Mouse (Mus musculus) midbrain, postnatal 0 days (tissue): Measurements from ENCODE around the gene Usp35. TPM values are rescaled to one million over a fixed set of nuclear protein-coding genes. Genes with fewer than 3 reads are reported as not detected.

Experiments
- ATAC-seq: fragments of 200-750 bp; cut with Nextera tagmentation; 2 replicates; pipeline ENCODE4 v1.8.0; 2017; ENCODE audit warnings: moderate number of reproducible peaks, mild to moderate bottlenecking, moderate TSS enrichment, moderate library complexity; ENCODE audit not compliant: low FRiP score
- DNase-seq: peaks from one replicate; pipeline ENCODE4 v3.0.0-alpha.2; 2015; ENCODE audit warnings: low spot score
- H3K27ac ChIP-seq: fragments of 300-500 bp; sonication (generic); 2 replicates; pipeline ENCODE4 v1.5.1; 2014; ENCODE audit warnings: low read depth, mild to moderate bottlenecking, low read length, mixed read lengths
- H3K27me3 ChIP-seq: fragments of 300-500 bp; sonication (generic); 2 replicates; pipeline ENCODE4 v1.6.1; 2014; ENCODE audit warnings: low read length, control low read depth, mixed read lengths; ENCODE audit not compliant: insufficient read depth
- H3K36me3 ChIP-seq: fragments of 300-500 bp; sonication (generic); 2 replicates; pipeline ENCODE4 v1.6.1; 2014; ENCODE audit warnings: low read length, control low read depth, mixed read lengths; ENCODE audit not compliant: insufficient read depth
- H3K4me1 ChIP-seq: fragments of 300-500 bp; sonication (generic); 2 replicates; pipeline ENCODE4 v1.6.1; 2014; ENCODE audit warnings: mild to moderate bottlenecking, control low read depth, antibody characterized with exemption, low read length, mixed read lengths; ENCODE audit not compliant: insufficient read depth
- H3K4me2 ChIP-seq: fragments of 300-500 bp; sonication (generic); 2 replicates; pipeline ENCODE4 v1.6.1; 2014; ENCODE audit warnings: low read depth, mild to moderate bottlenecking, low read length, mixed read lengths; ENCODE audit not compliant: poor library complexity, severe bottlenecking
- H3K4me3 ChIP-seq: fragments of 300-500 bp; sonication (generic); 2 replicates; pipeline ENCODE4 v1.5.1; 2014; ENCODE audit warnings: low read depth, mild to moderate bottlenecking, low read length, moderate library complexity
- H3K9ac ChIP-seq: fragments of 300-500 bp; sonication (generic); replicated peaks from 2 replicates; pipeline ENCODE4 v1.6.1; 2014; ENCODE audit warnings: mild to moderate bottlenecking, low read length, moderate library complexity, mixed read lengths; ENCODE audit not compliant: poor library complexity, severe bottlenecking
- H3K9me3 ChIP-seq: fragments of 300-500 bp; sonication (generic); 2 replicates; pipeline ENCODE4 v1.6.1; 2016; ENCODE audit warnings: low read length, control low read depth
- CTCF ChIP-seq: IDR thresholded peaks from 2 replicates; pipeline ENCODE4 v1.5.1; 2016; ENCODE audit warnings: antibody characterized with exemption, mild to moderate bottlenecking
- WGBS: fragments of 180-500 bp; shearing (Covaris S2); extraction: QIAGEN DNeasy Blood & Tissue Kit; methylation state at CpG from one replicate; pipeline ENCODE4 v1.1.7; 2014; 5-methylcytosine and 5-hydroxymethylcytosine counted together
- polyA plus RNA-seq: library from polyadenylated mRNA; unstranded; fragments of >200 nt; fragmentation: Nextera tagmentation; extraction: Ambion mirVana; gene quantifications from 2 replicates; pipeline ENCODE4 v1.2.1, GENCODE M21; 2015
- total RNA-seq: library from RNA; depleted of rRNA; stranded (reverse); fragments of >200 nt; gene quantifications from 2 replicates; pipeline ENCODE4 v1.2.3, GENCODE M21; 2014

Usp35 gene
- total and polyA plus RNA-seq, 2 experiments from 2014 or later, result 2.9 to 13.4 TPM

- Histone ChIP-seq H3K9me3 (no peaks in the 10 kb centered on the region), H3K4me1 (no peaks in the 10 kb centered on the region), H3K36me3 (no peaks in the 10 kb centered on the region), H3K9ac (no peak overlapping the region), H3K4me3 (no peak overlapping the region), H3K4me2 (no peak overlapping the region), H3K27ac (no peak overlapping the region), H3K27me3 (no peaks in the 10 kb centered on the region)
- 74% methylated on average over 5 of the region's 5 CpGs for WGBS
- TF ChIP-seq CTCF, result no peak
- ATAC-seq, result no peak; the same call in 1 of the 2 replicates
- DNase-seq, result peak; percentile 18
Measured at GRCm38 (mm10) chr7:97356253-97356652, 24.4 kb upstream of the Usp35 start.

DNA sequence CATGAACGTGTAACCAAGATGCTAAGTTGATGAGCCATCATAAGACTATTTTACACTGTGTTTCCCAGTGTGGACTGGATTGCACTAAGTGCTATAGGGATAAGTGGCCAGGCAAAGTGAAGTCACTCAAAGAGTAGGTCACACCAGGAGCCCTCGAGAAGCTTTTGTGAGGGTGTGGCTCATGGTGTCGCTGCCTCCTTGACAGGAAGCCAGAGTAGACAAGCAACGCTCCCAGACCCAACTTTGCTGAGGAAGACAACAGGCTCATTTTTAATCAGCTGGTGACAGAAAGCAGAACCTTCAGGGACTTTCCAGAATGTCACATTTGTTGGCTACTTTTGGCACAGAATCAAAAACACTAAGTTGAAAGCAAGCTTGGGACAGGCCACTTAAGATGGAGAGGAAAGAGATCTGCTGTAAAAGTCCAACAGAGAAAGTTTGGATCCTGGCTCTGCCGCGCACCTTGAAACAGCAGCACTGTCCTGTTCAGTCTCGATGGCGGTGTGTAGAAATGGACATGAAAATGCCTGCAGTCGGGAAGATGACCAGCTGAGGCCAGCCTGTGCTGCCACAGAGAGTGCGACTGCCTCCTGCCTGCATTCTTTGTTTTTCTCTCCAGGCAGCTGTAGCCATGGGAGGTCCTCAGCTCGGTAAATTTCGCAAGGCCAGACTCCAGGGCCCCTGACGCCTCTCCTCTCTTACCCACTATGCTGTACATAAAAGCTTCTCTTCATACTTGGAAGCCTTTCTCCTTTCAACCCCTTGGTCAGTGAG is 23.4 kb upstream of the Usp35 start:
- Histone ChIP-seq H3K27ac (no peak overlapping the region), H3K9ac (no peak overlapping the region), H3K4me3 (no peak overlapping the region), H3K9me3 (no peaks in the 10 kb centered on the region), H3K27me3 (no peaks in the 10 kb centered on the region), H3K36me3 (no peaks in the 10 kb centered on the region), H3K4me2 (no peak overlapping the region), H3K4me1 (no peaks in the 10 kb centered on the region)
- ATAC-seq, result no peak
- 44% methylated on average over 13 of the region's 13 CpGs for WGBS
- no peak for DNase-seq
- TF ChIP-seq CTCF, result no peak

DNA sequence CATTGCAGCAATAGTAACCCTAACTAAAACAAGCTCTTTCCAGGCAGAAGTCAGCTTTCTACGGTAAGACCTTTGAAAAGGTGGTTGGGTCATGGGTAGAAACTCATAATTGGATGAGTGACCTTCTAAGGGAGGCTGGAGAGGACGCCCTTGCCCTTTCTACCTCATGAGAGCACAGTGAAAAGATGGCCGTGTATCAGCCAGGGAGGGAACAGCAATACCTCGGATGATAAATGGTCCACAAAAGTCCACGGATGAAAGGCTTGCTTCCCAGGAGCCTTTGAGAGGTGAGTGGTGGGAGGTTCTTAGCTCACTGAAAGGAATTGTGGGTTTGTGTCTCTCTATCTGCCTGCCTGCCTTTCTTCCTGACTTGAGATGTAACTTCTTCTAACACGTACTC is 21.5 kb upstream of the Usp35 start:
- Histone ChIP-seq H3K4me2 (no peak overlapping the region), H3K4me3 (no peak overlapping the region), H3K9ac (no peak overlapping the region), H3K4me1 (no peaks in the 10 kb centered on the region), H3K27ac (no peak overlapping the region), H3K36me3 (peaks cover 4% of the 10 kb centered on the region; the same call in 1 of the 2 replicates), H3K27me3 (no peaks in the 10 kb centered on the region), H3K9me3 (no peaks in the 10 kb centered on the region)
- 84% methylated on average over 6 of the region's 6 CpGs for WGBS
- DNase-seq (no peak), ATAC-seq (no peak)
- TF ChIP-seq CTCF, result no peak

DNA sequence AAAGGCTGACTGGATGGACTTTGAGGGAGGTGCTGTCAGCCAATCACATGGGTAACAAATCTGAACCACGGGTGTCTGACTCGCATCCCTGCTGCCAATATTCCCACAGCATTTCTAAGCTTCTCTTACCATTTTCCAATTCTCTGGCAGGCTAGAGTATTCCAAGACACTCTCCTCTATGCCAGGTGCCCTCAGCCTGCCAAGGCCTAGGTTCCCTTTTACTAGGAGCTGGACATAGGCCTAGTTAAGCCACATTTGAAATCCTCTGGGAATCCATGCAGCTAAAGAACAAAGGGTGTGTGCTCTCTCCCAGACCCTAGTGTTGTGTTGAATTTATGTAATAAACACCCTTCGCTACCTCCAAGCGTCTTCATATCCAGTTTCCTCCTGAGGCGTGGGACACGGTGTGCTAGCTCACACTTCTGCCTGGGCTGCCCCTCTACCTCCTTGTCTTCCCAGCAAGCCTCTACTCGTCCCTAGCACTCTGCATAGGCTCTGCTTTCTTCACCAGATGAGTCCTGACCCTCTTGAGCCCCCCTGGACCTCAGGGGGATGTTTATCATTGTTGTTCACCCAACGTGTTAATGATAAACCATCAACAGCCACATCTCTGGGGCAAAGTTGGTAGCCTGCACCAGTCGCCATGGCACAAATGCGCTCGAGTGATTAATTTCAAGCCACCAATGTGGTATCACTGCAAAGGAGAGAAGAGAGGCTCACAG is 20.1 kb upstream of the Usp35 start:
- Histone ChIP-seq H3K9me3 (no peaks in the 10 kb centered on the region), H3K4me3 (no peak overlapping the region), H3K36me3 (peaks cover 8% of the 10 kb centered on the region; the same call in 1 of the 2 replicates), H3K27me3 (no peaks in the 10 kb centered on the region), H3K4me1 (no peaks in the 10 kb centered on the region), H3K4me2 (no peak overlapping the region), H3K27ac (no peak overlapping the region), H3K9ac (no peak overlapping the region)
- WGBS, result 85% methylated on average over 11 of the region's 11 CpGs
- TF ChIP-seq CTCF, result no peak
- no peak for ATAC-seq
- no peak for DNase-seq

- DNase-seq, result no peak
- no peak overlapping the region for H3K4me3 ChIP-seq
- no peaks in the 10 kb centered on the region for H3K4me1 ChIP-seq
- H3K27me3 ChIP-seq, result no peaks in the 10 kb centered on the region
- ATAC-seq, result no peak
- H3K27ac ChIP-seq, result no peak overlapping the region
- no peak overlapping the region for H3K9ac ChIP-seq
- H3K9me3 ChIP-seq, result no peaks in the 10 kb centered on the region
- WGBS, result 75% methylated on average over 5 of the region's 5 CpGs
- no peak for TF ChIP-seq CTCF
- peaks cover 8% of the 10 kb centered on the region; the same call in 1 of the 2 replicates for H3K36me3 ChIP-seq
- no peak overlapping the region for H3K4me2 ChIP-seq
Measured at GRCm38 (mm10) chr7:97350891-97351290, 19.1 kb upstream of the Usp35 start.

GRCm38 (mm10) chr7:97349438-97349837 is 17.6 kb upstream of the Usp35 start:
- H3K9me3 ChIP-seq, result no peaks in the 10 kb centered on the region
- no peak overlapping the region for H3K4me2 ChIP-seq
- DNase-seq (no peak), ATAC-seq (no peak)
- no peaks in the 10 kb centered on the region for H3K4me1 ChIP-seq
- H3K27ac ChIP-seq, result no peak overlapping the region
- H3K4me3 ChIP-seq, result no peak overlapping the region
- H3K36me3 ChIP-seq, result peaks cover 8% of the 10 kb centered on the region; the same call in 1 of the 2 replicates
- no peak for TF ChIP-seq CTCF
- H3K9ac ChIP-seq, result no peak overlapping the region
- 86% methylated on average over 6 of the region's 6 CpGs for WGBS
- no peaks in the 10 kb centered on the region for H3K27me3 ChIP-seq
